Mouse (Mus musculus): ENCODE results near the gene Syt7. TPM values are rescaled to one million over a fixed set of nuclear protein-coding genes. Genes with fewer than 3 reads are reported as not detected.

Gene Syt7
- total and polyA plus RNA-seq, 2 experiments = 0.28 to 0.45 TPM

GRCm38 (mm10) chr19:10449190-10449589 is 60.3 kb downstream of the Syt7 start:
- no peak for TF ChIP-seq POLR2A (IDR thresholded peaks at IDR 0.05; ENCODE audit: extremely low read depth, insufficient read depth, low read length)
- TF ChIP-seq CTCF (IDR thresholded peaks at IDR 0.05; ENCODE audit: low read depth, low read length) = no peak
- Histone ChIP-seq H3K27ac (replicated peaks; ENCODE audit: insufficient read depth, low read depth, low read length) (no peak overlapping the region), H3K9ac (ENCODE audit: low read depth, low read length) (no peak overlapping the region), H3K4me3 (ENCODE audit: insufficient read depth, low read depth, low read length) (no peak overlapping the region), H3K36me3 (ENCODE audit: control insufficient read depth, insufficient read depth, low read length) (no peaks in the 10 kb centered on the region), H3K27me3 (ENCODE audit: control insufficient read depth, insufficient read depth, low read length) (no peaks in the 10 kb centered on the region), H3K79me2 (ENCODE audit: control insufficient read depth, insufficient read depth, low read length) (no peaks in the 10 kb centered on the region), H3K4me1 (ENCODE audit: control insufficient read depth, insufficient read depth, low read length) (no peaks in the 10 kb centered on the region)
- WGBS = 77% methylated on average over 6 of the region's 6 CpGs
- no peak for DNase-seq (ENCODE audit: extremely low read depth, low read depth, low spot score)

- no peak overlapping the region for H3K9ac ChIP-seq (ENCODE audit: low read depth, low read length)
- 9% methylated on average over 3 of the region's 3 CpGs for WGBS
- no peak overlapping the region for H3K27ac ChIP-seq (replicated peaks; ENCODE audit: insufficient read depth, low read depth, low read length)
- H3K36me3 ChIP-seq (ENCODE audit: control insufficient read depth, insufficient read depth, low read length) = no peaks in the 10 kb centered on the region
- H3K27me3 ChIP-seq (ENCODE audit: control insufficient read depth, insufficient read depth, low read length) = no peaks in the 10 kb centered on the region
- no peak overlapping the region for H3K4me3 ChIP-seq (ENCODE audit: insufficient read depth, low read depth, low read length)
- TF ChIP-seq POLR2A (IDR thresholded peaks at IDR 0.05; ENCODE audit: extremely low read depth, insufficient read depth, low read length) = no peak
- peak; percentile 34 for TF ChIP-seq CTCF (IDR thresholded peaks at IDR 0.05; ENCODE audit: low read depth, low read length)
- no peaks in the 10 kb centered on the region for H3K79me2 ChIP-seq (ENCODE audit: control insufficient read depth, insufficient read depth, low read length)
- H3K4me1 ChIP-seq (ENCODE audit: control insufficient read depth, insufficient read depth, low read length) = no peaks in the 10 kb centered on the region
- peak; percentile 48 for DNase-seq (ENCODE audit: extremely low read depth, low read depth, low spot score)
Measured at GRCm38 (mm10) chr19:10449708-10450107, 60.8 kb downstream of the Syt7 start.

DNA sequence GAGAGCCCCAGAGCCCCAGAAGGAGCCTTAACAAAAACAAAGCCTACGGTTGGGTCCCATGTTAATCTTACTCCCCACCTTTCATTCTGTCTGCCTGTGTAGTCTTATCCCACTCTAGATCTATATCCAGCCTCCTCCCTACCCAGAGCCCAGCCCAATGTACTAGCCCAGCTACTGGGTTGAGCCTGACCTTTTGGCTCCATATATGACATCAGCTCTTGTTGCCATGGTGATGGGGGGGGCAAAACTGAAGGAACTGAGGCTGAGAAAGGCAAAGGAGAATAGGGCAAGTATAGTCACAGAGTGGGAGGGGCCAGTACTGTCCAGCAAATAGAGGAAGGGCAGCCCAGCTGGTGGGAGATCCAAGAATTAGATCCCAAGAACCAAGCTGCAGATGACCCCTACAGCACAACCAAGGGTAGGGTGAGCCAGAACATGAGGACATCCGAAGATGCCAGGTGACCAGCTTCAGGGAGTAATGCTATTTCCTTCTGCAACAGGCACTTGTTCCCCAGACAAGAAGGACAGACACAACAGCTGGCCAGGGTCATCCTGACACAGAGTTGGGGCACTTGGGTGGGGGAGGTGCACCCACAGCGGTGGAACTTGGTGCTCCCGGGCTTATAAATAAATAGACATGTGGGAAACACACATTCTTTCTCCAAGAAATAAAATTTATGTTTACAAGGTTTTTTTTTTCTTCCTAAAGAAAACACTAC is 66.0 kb downstream of the Syt7 start:
- no peak for TF ChIP-seq POLR2A (IDR thresholded peaks at IDR 0.05; ENCODE audit: extremely low read depth, insufficient read depth, low read length)
- no peak overlapping the region for H3K9ac ChIP-seq (ENCODE audit: low read depth, low read length)
- H3K79me2 ChIP-seq (ENCODE audit: control insufficient read depth, insufficient read depth, low read length) = no peaks in the 10 kb centered on the region
- peaks cover 20% of the 10 kb centered on the region for H3K27me3 ChIP-seq (ENCODE audit: control insufficient read depth, insufficient read depth, low read length)
- 64% methylated on average over 4 of the region's 4 CpGs for WGBS
- H3K4me1 ChIP-seq (ENCODE audit: control insufficient read depth, insufficient read depth, low read length) = no peaks in the 10 kb centered on the region
- H3K27ac ChIP-seq (replicated peaks; ENCODE audit: insufficient read depth, low read depth, low read length) = no peak overlapping the region
- no peaks in the 10 kb centered on the region for H3K36me3 ChIP-seq (ENCODE audit: control insufficient read depth, insufficient read depth, low read length)
- no peak overlapping the region for H3K4me3 ChIP-seq (ENCODE audit: insufficient read depth, low read depth, low read length)
- DNase-seq (ENCODE audit: extremely low read depth, low read depth, low spot score) = no peak

- Histone ChIP-seq H3K4me3 (ENCODE audit: insufficient read depth, low read depth, low read length) (no peak overlapping the region), H3K27ac (replicated peaks; ENCODE audit: insufficient read depth, low read depth, low read length) (no peak overlapping the region), H3K79me2 (ENCODE audit: control insufficient read depth, insufficient read depth, low read length) (no peaks in the 10 kb centered on the region), H3K27me3 (ENCODE audit: control insufficient read depth, insufficient read depth, low read length) (peaks cover 20% of the 10 kb centered on the region), H3K36me3 (ENCODE audit: control insufficient read depth, insufficient read depth, low read length) (no peaks in the 10 kb centered on the region), H3K4me1 (ENCODE audit: control insufficient read depth, insufficient read depth, low read length) (no peaks in the 10 kb centered on the region), H3K9ac (ENCODE audit: low read depth, low read length) (no peak overlapping the region)
- 78% methylated on average over 3 of the region's 3 CpGs for WGBS
- DNase-seq (ENCODE audit: extremely low read depth, low read depth, low spot score) = no peak
- no peak for TF ChIP-seq CTCF (IDR thresholded peaks at IDR 0.05; ENCODE audit: low read depth, low read length)
- no peak for TF ChIP-seq POLR2A (IDR thresholded peaks at IDR 0.05; ENCODE audit: extremely low read depth, insufficient read depth, low read length)
Measured at GRCm38 (mm10) chr19:10455437-10455806, 66.5 kb downstream of the Syt7 start.

- no peak within 1 kb of the TSS for H3K27ac ChIP-seq (replicated peaks; ENCODE audit: insufficient read depth, low read depth, low read length)
- H3K27me3 ChIP-seq (ENCODE audit: control insufficient read depth, insufficient read depth, low read length) = peaks cover 24% of the 10 kb centered on the region
- H3K4me3 ChIP-seq (ENCODE audit: insufficient read depth, low read depth, low read length) = peak within 1 kb of the TSS; percentile 33; the same call in 1 of the 2 replicates
- no peaks in the 10 kb centered on the region for H3K4me1 ChIP-seq (ENCODE audit: control insufficient read depth, insufficient read depth, low read length)
- DNase-seq (ENCODE audit: extremely low read depth, low read depth, low spot score) = no peak
- H3K79me2 ChIP-seq (ENCODE audit: control insufficient read depth, insufficient read depth, low read length) = no peaks in the 10 kb centered on the region
- H3K9ac ChIP-seq (ENCODE audit: low read depth, low read length) = no peak within 1 kb of the TSS
- TF ChIP-seq CTCF (IDR thresholded peaks at IDR 0.05; ENCODE audit: low read depth, low read length) (0 out of 2 replicates have a peak, but pooled peaks have one; percentile 0), POLR2A (IDR thresholded peaks at IDR 0.05; ENCODE audit: extremely low read depth, insufficient read depth, low read length) (no peak)
- 2% methylated on average over 94 of the region's 96 CpGs for WGBS
- no peaks in the 10 kb centered on the region for H3K36me3 ChIP-seq (ENCODE audit: control insufficient read depth, insufficient read depth, low read length)
Measured at GRCm38 (mm10) chr19:10456752-10457483, 68.0 kb downstream of the Syt7 start, which contains the start of gene Lrrc10b. Gene Lrrc10b, minus strand, starts transcription at chr19:10457473.

GRCm38 (mm10) chr19:10457484-10457800 is 68.6 kb downstream of the Syt7 start:
- Histone ChIP-seq H3K27ac (replicated peaks; ENCODE audit: insufficient read depth, low read depth, low read length) (no peak overlapping the region), H3K79me2 (ENCODE audit: control insufficient read depth, insufficient read depth, low read length) (no peaks in the 10 kb centered on the region), H3K27me3 (ENCODE audit: control insufficient read depth, insufficient read depth, low read length) (peaks cover 24% of the 10 kb centered on the region), H3K9ac (ENCODE audit: low read depth, low read length) (no peak overlapping the region), H3K36me3 (ENCODE audit: control insufficient read depth, insufficient read depth, low read length) (no peaks in the 10 kb centered on the region), H3K4me1 (ENCODE audit: control insufficient read depth, insufficient read depth, low read length) (no peaks in the 10 kb centered on the region), H3K4me3 (ENCODE audit: insufficient read depth, low read depth, low read length) (peak overlapping the region; percentile 33; the same call in 1 of the 2 replicates)
- no peak for TF ChIP-seq POLR2A (IDR thresholded peaks at IDR 0.05; ENCODE audit: extremely low read depth, insufficient read depth, low read length)
- no peak for TF ChIP-seq CTCF (IDR thresholded peaks at IDR 0.05; ENCODE audit: low read depth, low read length)
- WGBS = 4% methylated on average over 34 of the region's 34 CpGs
- no peak for DNase-seq (ENCODE audit: extremely low read depth, low read depth, low spot score)
